Mouse (Mus musculus): Measurements from ENCODE around the gene Arl4d. TPM values are rescaled to one million over a fixed set of nuclear protein-coding genes. Genes with fewer than 3 reads are reported as not detected.
"Not testable (repeated sequence)": the region's sequence is repeated elsewhere in the genome, so short reads cannot be mapped to it uniquely, and the experiment has no call there.

Arl4d gene
- total and polyA plus RNA-seq, 2 experiments from 2014 or later, result 13.4 to 22.5 TPM

DNA sequence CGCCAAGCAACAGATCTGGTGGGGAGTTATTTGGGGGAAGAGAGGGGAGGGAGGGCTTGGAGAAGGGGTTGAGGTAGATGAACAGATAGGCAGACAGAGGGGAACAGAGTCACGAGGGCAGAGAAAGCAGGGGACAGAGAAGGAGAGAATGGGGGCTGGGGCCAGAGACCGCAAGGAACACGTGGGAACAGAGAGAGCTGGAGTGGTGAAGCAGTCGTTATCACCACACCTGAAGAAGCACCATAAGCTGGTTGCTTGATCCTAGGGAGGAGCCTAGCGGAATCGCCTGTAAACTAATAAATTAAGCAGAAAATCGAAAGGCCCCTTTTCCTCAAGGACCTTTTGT is 38.7 kb upstream of the Arl4d start:
- peak overlapping the region; percentile 38 for H3K4me3 ChIP-seq (ENCODE audit: low read depth, low read length)
- peak overlapping the region; percentile 92 for H3K4me2 ChIP-seq (ENCODE audit: low read depth)
- H3K36me3 ChIP-seq (ENCODE audit: insufficient read depth), result no peaks in the 10 kb centered on the region
- no peak for DNase-seq
- H3K27me3 ChIP-seq (ENCODE audit: insufficient read depth, low read length), result no peaks in the 10 kb centered on the region
- H3K9ac ChIP-seq, result peak overlapping the region; percentile 54
- peak overlapping the region; percentile 80 for H3K27ac ChIP-seq (ENCODE audit: low read depth, low read length)
- 5% methylated on average over 8 of the region's 8 CpGs for WGBS
- H3K9me3 ChIP-seq (ENCODE audit: low read length), result no peaks in the 10 kb centered on the region
- peak; percentile 16; the same call in 1 of the 2 replicates for ATAC-seq
- peaks cover 7% of the 10 kb centered on the region; the same call in 1 of the 2 replicates for H3K4me1 ChIP-seq (ENCODE audit: insufficient read depth)
- TF ChIP-seq CTCF (IDR thresholded peaks at IDR 0.05; ENCODE audit: low read depth), result no peak

- WGBS, result 1% methylated on average over 33 of the region's 34 CpGs
- Histone ChIP-seq H3K9ac (peak within 1 kb of the TSS; percentile 54), H3K4me2 (ENCODE audit: low read depth) (peak within 1 kb of the TSS; percentile 92), H3K27me3 (ENCODE audit: insufficient read depth, low read length) (no peaks in the 10 kb centered on the region), H3K4me3 (ENCODE audit: low read depth, low read length) (peak within 1 kb of the TSS; percentile 54), H3K4me1 (ENCODE audit: insufficient read depth) (peaks cover 7% of the 10 kb centered on the region; the same call in 1 of the 2 replicates), H3K27ac (ENCODE audit: low read depth, low read length) (peak within 1 kb of the TSS; percentile 80), H3K36me3 (ENCODE audit: insufficient read depth) (no peaks in the 10 kb centered on the region), H3K9me3 (ENCODE audit: low read length) (no peaks in the 10 kb centered on the region)
- TF ChIP-seq CTCF (IDR thresholded peaks at IDR 0.05; ENCODE audit: low read depth), result no peak
- peak; percentile 89 for DNase-seq
- ATAC-seq, result peak; percentile 91
Measured at GRCm38 (mm10) chr11:101626995-101627856, 38.1 kb upstream of the Arl4d start, which contains the start of gene Rdm1. Gene Rdm1, plus strand, starts transcription at chr11:101627195.

- WGBS, result 2% methylated on average over 33 of the region's 33 CpGs
Measured at GRCm38 (mm10) chr11:101627857-101628559, 37.3 kb upstream of the Arl4d start.

DNA sequence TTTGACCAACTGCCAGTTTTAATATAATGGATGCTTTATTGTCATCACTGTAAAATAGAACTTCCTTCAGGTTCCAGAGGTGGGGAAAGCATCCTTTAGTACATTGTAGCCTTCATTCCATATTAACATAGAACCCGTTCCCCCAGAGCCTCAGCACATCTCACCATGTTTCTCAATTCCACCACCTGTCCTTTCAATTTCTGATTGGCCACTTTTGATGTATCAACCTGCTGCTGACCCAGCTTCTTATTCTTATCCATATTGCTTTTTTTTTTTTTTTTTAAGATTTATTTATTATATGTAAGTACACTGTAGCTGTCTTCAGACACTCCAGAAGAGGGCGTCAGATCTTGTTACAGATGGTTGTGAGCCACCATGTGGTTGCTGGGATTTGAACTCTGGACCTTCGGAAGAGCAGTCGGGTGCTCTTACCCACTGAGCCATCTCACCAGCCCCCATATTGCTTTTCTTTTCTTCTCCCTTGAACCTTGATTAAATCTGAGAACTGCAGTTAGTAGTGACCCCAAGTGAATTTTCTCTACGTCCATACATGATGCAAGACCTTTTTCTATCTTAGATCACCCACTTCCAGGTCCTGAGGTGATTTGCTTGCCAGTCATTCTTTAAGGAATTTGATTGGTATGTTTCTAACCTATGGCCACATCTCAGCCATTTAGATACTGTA is 36.5 kb upstream of the Arl4d start:
- 68% methylated on average over 4 of the region's 5 CpGs for WGBS
- ATAC-seq; H3K27ac ChIP-seq (ENCODE audit: low read depth, low read length); H3K36me3 ChIP-seq (ENCODE audit: insufficient read depth); H3K4me1 ChIP-seq (ENCODE audit: insufficient read depth); H3K9me3 ChIP-seq (ENCODE audit: low read length); DNase-seq; H3K4me3 ChIP-seq (ENCODE audit: low read depth, low read length); H3K27me3 ChIP-seq (ENCODE audit: insufficient read depth, low read length): not testable (repeated sequence)
- Histone ChIP-seq H3K4me2 (ENCODE audit: low read depth) (peak overlapping the region; percentile 92; the same call in 1 of the 2 replicates), H3K9ac (peak overlapping the region; percentile 53; the same call in 1 of the 2 replicates)

More at GRCm38 (mm10) chr11:101627857-101628559, 37.3 kb upstream of the Arl4d start:
- ATAC-seq, result peak; percentile 28
- Histone ChIP-seq H3K4me2 (ENCODE audit: low read depth) (peak overlapping the region; percentile 92), H3K9me3 (ENCODE audit: low read length) (no peaks in the 10 kb centered on the region), H3K27ac (ENCODE audit: low read depth, low read length) (peak overlapping the region; percentile 73), H3K4me1 (ENCODE audit: insufficient read depth) (peaks cover 7% of the 10 kb centered on the region; the same call in 1 of the 2 replicates), H3K9ac (peak overlapping the region; percentile 53), H3K27me3 (ENCODE audit: insufficient read depth, low read length) (no peaks in the 10 kb centered on the region), H3K36me3 (ENCODE audit: insufficient read depth) (no peaks in the 10 kb centered on the region), H3K4me3 (ENCODE audit: low read depth, low read length) (peak overlapping the region; percentile 54)
- DNase-seq, result peak; percentile 93
- TF ChIP-seq CTCF (IDR thresholded peaks at IDR 0.05; ENCODE audit: low read depth), result no peak

DNA sequence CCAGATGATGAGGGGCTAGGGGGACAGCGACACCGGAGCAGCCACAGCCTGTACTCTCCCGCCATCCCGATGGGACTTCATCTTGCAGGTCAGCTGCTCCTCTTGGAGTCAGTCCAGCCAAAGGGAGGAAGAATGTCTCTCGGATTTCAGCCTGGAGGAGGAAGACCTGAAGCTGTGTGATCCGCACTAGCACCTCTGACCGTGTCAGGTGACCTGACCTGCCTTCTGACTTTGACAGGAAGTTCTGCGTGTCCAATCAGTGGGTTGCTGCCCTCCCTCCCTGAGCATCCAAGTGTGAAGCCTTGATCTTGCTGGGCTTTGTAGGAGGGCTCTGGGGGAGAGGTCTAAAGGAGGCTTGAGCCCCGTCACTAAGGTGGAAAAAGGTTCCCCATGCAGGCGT is 29.7 kb upstream of the Arl4d start:
- Histone ChIP-seq H3K4me2 (ENCODE audit: low read depth) (no peak overlapping the region), H3K4me3 (ENCODE audit: low read depth, low read length) (no peak overlapping the region), H3K27ac (ENCODE audit: low read depth, low read length) (no peak overlapping the region), H3K36me3 (ENCODE audit: insufficient read depth) (no peaks in the 10 kb centered on the region), H3K4me1 (ENCODE audit: insufficient read depth) (no peaks in the 10 kb centered on the region), H3K27me3 (ENCODE audit: insufficient read depth, low read length) (no peaks in the 10 kb centered on the region), H3K9ac (no peak overlapping the region), H3K9me3 (ENCODE audit: low read length) (no peaks in the 10 kb centered on the region)
- ATAC-seq, result no peak
- no peak for DNase-seq
- no peak for TF ChIP-seq CTCF (IDR thresholded peaks at IDR 0.05; ENCODE audit: low read depth)
- 85% methylated on average over 10 of the region's 10 CpGs for WGBS

DNA sequence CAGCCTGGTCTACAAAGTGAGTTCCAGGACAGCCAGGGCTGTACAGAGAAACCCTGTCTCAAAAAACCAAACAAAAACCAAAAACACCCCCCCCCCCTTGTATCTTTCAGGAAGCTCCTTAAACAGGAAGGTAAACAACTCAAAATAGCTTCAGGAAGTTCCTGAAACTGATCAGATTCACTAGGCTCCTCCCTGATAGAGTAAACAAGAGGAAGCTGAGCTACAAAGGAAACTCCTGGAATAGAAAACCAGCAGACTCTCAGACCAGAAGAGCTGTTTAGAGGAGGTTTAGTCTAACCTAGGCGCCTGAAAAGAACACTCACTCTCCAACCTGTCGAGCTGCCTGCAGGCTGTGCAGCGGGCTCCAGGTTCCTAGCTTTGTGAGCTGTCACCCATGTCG is 25.6 kb upstream of the Arl4d start:
- H3K27me3 ChIP-seq (ENCODE audit: insufficient read depth, low read length), result no peaks in the 10 kb centered on the region
- H3K9me3 ChIP-seq (ENCODE audit: low read length), result no peaks in the 10 kb centered on the region
- no peak overlapping the region for H3K27ac ChIP-seq (ENCODE audit: low read depth, low read length)
- 94% methylated on average over 4 of the region's 4 CpGs for WGBS
- ATAC-seq (no peak), DNase-seq (no peak)
- no peaks in the 10 kb centered on the region; the same call in 1 of the 2 replicates for H3K4me1 ChIP-seq (ENCODE audit: insufficient read depth)
- no peaks in the 10 kb centered on the region for H3K36me3 ChIP-seq (ENCODE audit: insufficient read depth)
- TF ChIP-seq CTCF (IDR thresholded peaks at IDR 0.05; ENCODE audit: low read depth), result no peak
- H3K4me3 ChIP-seq (ENCODE audit: low read depth, low read length), result no peak overlapping the region
- H3K9ac ChIP-seq, result no peak overlapping the region
- H3K4me2 ChIP-seq (ENCODE audit: low read depth), result no peak overlapping the region

DNA sequence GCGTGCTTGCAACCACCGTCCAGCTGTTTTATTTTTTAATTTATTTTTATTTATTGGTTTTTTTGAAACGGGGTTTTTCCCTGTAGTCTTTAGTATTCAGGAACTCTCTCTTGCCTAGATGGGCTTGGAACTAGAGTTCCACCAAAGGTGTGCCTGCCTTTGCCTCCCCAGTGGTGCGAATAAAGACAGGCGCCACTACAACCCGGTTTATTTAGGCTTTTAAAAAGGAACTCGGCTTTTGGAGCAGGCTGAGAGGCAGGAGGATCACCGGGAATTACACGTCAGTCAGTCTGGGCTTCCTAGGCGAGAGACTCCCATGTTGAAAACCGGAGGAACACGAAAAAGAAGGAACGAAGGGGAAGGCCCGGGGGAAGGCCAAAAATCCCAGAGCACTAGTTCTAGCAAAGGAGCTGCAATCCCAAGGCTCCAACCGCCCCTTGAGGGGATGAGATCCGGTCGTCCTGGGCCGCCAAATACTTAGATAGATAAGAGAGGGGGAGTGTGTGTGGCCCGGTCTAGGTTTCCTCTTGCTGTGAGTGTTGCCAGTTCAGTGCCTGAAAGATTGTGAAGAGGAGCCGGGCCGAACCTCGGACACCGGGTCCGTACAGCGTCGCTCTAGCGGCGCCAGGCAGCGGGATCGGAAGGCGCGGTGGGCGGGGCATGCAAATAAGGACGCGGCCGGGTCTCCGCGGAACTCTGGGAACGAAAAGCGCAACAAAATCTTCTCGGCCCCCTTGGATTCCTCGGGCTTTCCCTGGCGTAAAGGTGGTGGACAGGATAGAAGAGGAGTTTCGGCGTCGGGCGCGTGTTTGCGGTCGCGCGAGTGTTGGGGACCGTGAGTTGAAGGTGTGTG is 24.3 kb upstream of the Arl4d start:
- not testable (repeated sequence) for H3K4me1 ChIP-seq (ENCODE audit: insufficient read depth); H3K36me3 ChIP-seq (ENCODE audit: insufficient read depth); H3K27me3 ChIP-seq (ENCODE audit: insufficient read depth, low read length); H3K9me3 ChIP-seq (ENCODE audit: low read length)
- Histone ChIP-seq H3K4me3 (ENCODE audit: low read depth, low read length) (peak overlapping the region; percentile 24), H3K27ac (ENCODE audit: low read depth, low read length) (peak overlapping the region; percentile 82), H3K4me2 (ENCODE audit: low read depth) (peak overlapping the region; percentile 48), H3K9ac (peak overlapping the region; percentile 63)
- WGBS, result 5% methylated on average over 49 of the region's 53 CpGs
- ATAC-seq (peak; percentile 65), DNase-seq (peak; percentile 90)

DNA sequence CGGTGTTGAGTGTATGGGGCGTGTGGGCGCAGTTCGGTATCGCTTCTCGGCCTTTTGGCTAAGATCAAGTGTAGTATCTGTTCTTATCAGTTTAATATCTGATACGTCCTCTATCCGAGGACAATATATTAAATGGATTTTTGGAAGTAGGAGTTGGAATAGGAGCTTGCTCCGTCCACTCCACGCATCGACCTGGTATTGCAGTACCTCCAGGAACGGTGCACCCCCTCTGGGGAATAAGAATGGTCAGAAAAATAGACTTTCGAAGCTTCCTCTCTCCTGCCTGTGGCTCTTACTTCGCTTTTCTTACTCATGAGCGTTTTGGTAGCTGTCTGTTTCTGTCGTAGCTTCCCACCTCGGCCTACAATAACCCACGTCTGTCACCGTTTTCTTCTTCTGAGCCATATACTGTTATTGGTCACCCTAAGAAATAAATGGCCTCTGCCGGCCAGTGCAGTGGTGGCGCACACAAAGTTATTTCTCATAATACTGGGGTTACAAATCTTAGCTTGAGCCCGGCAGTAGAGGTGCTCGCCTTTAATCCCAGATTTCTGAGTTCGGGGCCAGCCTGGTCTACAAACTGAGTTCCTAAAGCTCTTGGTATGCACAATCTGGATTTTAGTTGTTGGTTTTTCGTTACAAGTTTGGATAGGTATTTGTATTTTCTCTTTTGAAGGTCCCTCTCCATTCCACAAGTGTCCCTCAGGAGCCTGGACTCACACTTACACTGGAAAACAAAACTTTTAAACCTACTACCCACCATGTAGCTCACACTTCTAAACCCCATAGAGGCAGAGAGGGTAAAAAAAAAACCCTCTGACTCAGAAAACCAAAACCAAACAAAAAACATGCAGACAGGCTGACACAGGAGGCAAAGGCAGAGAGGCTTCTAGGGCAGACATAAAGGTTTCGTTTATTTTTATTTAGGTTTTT is 23.4 kb upstream of the Arl4d start:
- not testable (repeated sequence) for H3K9me3 ChIP-seq (ENCODE audit: low read length); H3K4me3 ChIP-seq (ENCODE audit: low read depth, low read length); H3K4me1 ChIP-seq (ENCODE audit: insufficient read depth); H3K27me3 ChIP-seq (ENCODE audit: insufficient read depth, low read length); H3K36me3 ChIP-seq (ENCODE audit: insufficient read depth)
- DNase-seq (peak; percentile 65), ATAC-seq (peak; percentile 77)
- peak overlapping the region; percentile 82; the same call in 1 of the 2 replicates for H3K27ac ChIP-seq (ENCODE audit: low read depth, low read length)
- WGBS, result 5% methylated on average over 13 of the region's 26 CpGs
- H3K4me2 ChIP-seq (ENCODE audit: low read depth), result peak overlapping the region; percentile 48
- H3K9ac ChIP-seq, result peak overlapping the region; percentile 63

Measured in forebrain, postnatal 0 days (tissue).